Mouse (Mus musculus) olfactory bulb, adult 2 months (tissue): Measurements from ENCODE around the gene Agpat3.

ENCODE experiments used
- CTCF ChIP-seq: fragments of 200-500 bp; IDR thresholded peaks from 2 replicates; pipeline ENCODE4 v1.5.1; 2012; ENCODE audit warnings: low read depth, mild to moderate bottlenecking, low read length, moderate library complexity; ENCODE audit not compliant: insufficient read depth
- POLR2A ChIP-seq: fragments of 200-500 bp; IDR thresholded peaks from 2 replicates; pipeline ENCODE4 v1.6.1; 2012; ENCODE audit warnings: mild to moderate bottlenecking, low read depth, low read length, moderate library complexity; ENCODE audit not compliant: insufficient read depth

- TF ChIP-seq POLR2A (no peak), CTCF (no peak)
Observed at GRCm38 (mm10) chr10:78287465-78288132, 64.7 kb downstream of the Agpat3 start.
